Comparison of ENCODE assay signal across 19 mouse cellular contexts in the genomic region with DNA sequence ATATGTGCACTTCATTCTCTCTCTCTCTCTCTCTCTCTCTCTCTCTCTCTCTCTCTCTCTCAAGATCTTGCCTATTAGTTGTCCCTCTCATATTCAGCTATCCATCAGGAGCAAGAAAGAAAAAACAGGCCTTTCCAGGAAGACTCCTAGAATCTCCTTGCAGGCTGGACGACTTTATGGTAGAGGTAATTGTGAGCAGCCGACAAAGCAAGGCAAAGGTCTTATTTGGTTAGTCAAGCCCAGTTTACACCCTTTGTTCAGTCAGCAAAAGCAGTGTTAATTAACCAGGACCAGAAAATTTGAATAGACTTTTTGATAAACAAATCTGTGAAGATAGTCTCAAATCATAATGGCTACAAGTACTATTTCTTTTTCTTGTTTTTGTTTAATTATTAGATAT. TPM values are rescaled to one million over a fixed set of nuclear protein-coding genes. Genes with fewer than 3 reads are reported as not detected.
A peak's percentile ranks its signal among the peaks of the same experiment; 100 is the strongest.
DNase-seq lines count a peak whose midpoint lies in the region; ATAC-seq and TF ChIP-seq lines count a peak whose summit lies in the region.
"Had no signal": no experiment of that assay in that cellular context is flagged by ENCODE, and none has a peak within 500 bp of the region (broad histone marks: within the 10 kb centered on the region; RNA-seq: fewer than 3 reads in every experiment).

No protein-coding gene starts in this region.

- no peaks in the 10 kb centered on the region for H3K27me3 ChIP-seq in intestine, embryonic 15.5 days (replicated peaks)
- no peaks in the 10 kb centered on the region for H3K27me3 ChIP-seq in small intestine, adult 2 months (ENCODE audit: control insufficient read depth, insufficient read depth, low read length)
- H3K27me3 ChIP-seq: embryonic facial prominence, embryonic 12.5 days; forebrain, embryonic 12.5 days; heart, embryonic 13.5 days; hindbrain, embryonic 15.5 days had no signal

- no peak overlapping the region for H3K9ac ChIP-seq in intestine, embryonic 15.5 days
- H3K9ac ChIP-seq: embryonic facial prominence, embryonic 12.5 days; forebrain, embryonic 12.5 days; forebrain, postnatal 0 days; heart, embryonic 13.5 days; hindbrain, embryonic 15.5 days had no signal

- no peak for TF ChIP-seq CTCF in small intestine, adult 2 months (IDR thresholded peaks at IDR 0.05; ENCODE audit: extremely low read depth, insufficient read length, insufficient replicate concordance, low read depth, low read length)

- H3K4me1 ChIP-seq in intestine, embryonic 15.5 days (replicated peaks), result peaks cover 18% of the 10 kb centered on the region
- peaks cover 21% of the 10 kb centered on the region; the same call in 1 of the 2 replicates for H3K4me1 ChIP-seq in small intestine, adult 2 months (ENCODE audit: control insufficient read depth, insufficient read depth, insufficient read length, low read length)

- no peak overlapping the region for H3K4me3 ChIP-seq in intestine, embryonic 15.5 days (replicated peaks)
- H3K4me3 ChIP-seq in small intestine, adult 2 months (ENCODE audit: low read depth, low read length), result no peak overlapping the region
- H3K4me3 ChIP-seq: embryonic facial prominence, embryonic 12.5 days; forebrain, embryonic 12.5 days; gastrocnemius, adult 2 months; heart, embryonic 13.5 days; hindbrain, embryonic 15.5 days had no signal

- H3K4me2 ChIP-seq in intestine, embryonic 15.5 days (replicated peaks), result no peak overlapping the region
- H3K4me2 ChIP-seq: embryonic facial prominence, embryonic 12.5 days; forebrain, embryonic 12.5 days; heart, embryonic 13.5 days; hindbrain, embryonic 15.5 days had no signal

- peak overlapping the region; percentile 72 for H3K27ac ChIP-seq in intestine, embryonic 15.5 days
- peak overlapping the region; percentile 60 for H3K27ac ChIP-seq in small intestine, adult 2 months (ENCODE audit: insufficient read depth, low read depth, low read length)
- H3K27ac ChIP-seq: embryonic facial prominence, embryonic 12.5 days; forebrain, embryonic 12.5 days; heart, embryonic 13.5 days; hindbrain, embryonic 15.5 days had no signal

- peak; percentile 59 for DNase-seq in kidney, adult 9 months
- no peak for DNase-seq in kidney, adult 11 months
- DNase-seq in embryo, embryonic 10 days (ENCODE audit: low spot score), result no peak
- DNase-seq in spleen, adult 18-20 months, result no peak
- no peak for DNase-seq in cerebellum, adult 8-10 months
- DNase-seq: adrenal gland, adult 2 months; adrenal gland, postnatal 25 days; cerebellum, adult 18-20 months; cerebellum, postnatal 10 days; forebrain, postnatal 0 days; gastrocnemius, adult 2 months; gastrocnemius, postnatal 25 days; heart, postnatal 36 days had no signal

- ATAC-seq in intestine, embryonic 15.5 days, result peak; percentile 87
- ATAC-seq: forebrain, postnatal 0 days had no signal

- WGBS in intestine, embryonic 15.5 days, result 33% methylated on average over 2 of the region's 2 CpGs
- WGBS in small intestine, adult 2 months, result 35% methylated on average over 2 of the region's 2 CpGs

- no peak for TF ChIP-seq POLR2A in small intestine, adult 2 months (IDR thresholded peaks at IDR 0.05; ENCODE audit: low read depth, low read length)

- no peaks in the 10 kb centered on the region for H3K9me3 ChIP-seq in intestine, embryonic 15.5 days
- H3K9me3 ChIP-seq: embryonic facial prominence, embryonic 12.5 days; forebrain, embryonic 12.5 days; heart, embryonic 13.5 days; hindbrain, embryonic 15.5 days had no signal

- H3K36me3 ChIP-seq in intestine, embryonic 15.5 days, result no peaks in the 10 kb centered on the region
- no peaks in the 10 kb centered on the region for H3K36me3 ChIP-seq in small intestine, adult 2 months (ENCODE audit: control insufficient read depth, insufficient read depth, low read length)
- H3K36me3 ChIP-seq: embryonic facial prominence, embryonic 12.5 days; forebrain, embryonic 12.5 days; heart, embryonic 13.5 days; hindbrain, embryonic 15.5 days had no signal

RNA-seq across cellular contexts. Expression of gene Zfp36l1, which starts 57.4 kb away (rescaled TPM):
- polyA plus RNA-seq in intestine, embryonic 15.5 days (2015; fragmentation: Nextera tagmentation; extraction: Ambion mirVana), result 95.8 and 107 TPM in 2 replicates
- polyA plus RNA-seq in small intestine, adult 2 months (2012; rRNA removed), result 60.1 and 118 TPM in 2 replicates
